Mouse (Mus musculus): ENCODE data around the gene Azi2. TPM values are rescaled to one million over a fixed set of nuclear protein-coding genes. Genes with fewer than 3 reads are reported as not detected.
A peak's percentile ranks its signal among the peaks of the same experiment; 100 is the strongest.

Gene Azi2
- 81.6 and 89.4 TPM in 2 replicates for polyA plus RNA-seq (2014; fragmentation: Nextera tagmentation; extraction: Ambion mirVana)

- Histone ChIP-seq H3K27ac (peak within 1 kb of the TSS; percentile 97), H3K36me3 (replicated peaks; ENCODE audit: control insufficient read depth, insufficient read depth) (no peaks in the 10 kb centered on the region), H3K9me3 (ENCODE audit: control insufficient read depth, low read length) (no peaks in the 10 kb centered on the region), H3K27me3 (ENCODE audit: control insufficient read depth, insufficient read depth, low read length) (no peaks in the 10 kb centered on the region), H3K4me1 (replicated peaks; ENCODE audit: control insufficient read depth, insufficient read depth, low read length) (peaks cover 26% of the 10 kb centered on the region), H3K4me2 (replicated peaks) (peak within 1 kb of the TSS; percentile 74), H3K9ac (peak within 1 kb of the TSS; percentile 89), H3K4me3 (replicated peaks; ENCODE audit: low read length) (peak within 1 kb of the TSS; percentile 75)
- WGBS, result under 1% methylated on average over 81 of the region's 87 CpGs
- DNase-seq (ENCODE audit: low spot score) (peak; percentile 99), ATAC-seq (ENCODE audit: low FRiP score) (peak; percentile 98)
These were observed at the start of gene Azi2 for GRCm38 (mm10) chr9:118040218-118041021. Azi2 (plus strand) TSS chr9:118040499.

- H3K27ac ChIP-seq, result no peak overlapping the region
- H3K4me2 ChIP-seq (replicated peaks), result no peak overlapping the region
- DNase-seq (ENCODE audit: low spot score) (no peak), ATAC-seq (ENCODE audit: low FRiP score) (no peak)
- no peaks in the 10 kb centered on the region for H3K36me3 ChIP-seq (replicated peaks; ENCODE audit: control insufficient read depth, insufficient read depth)
- 95% methylated on average over 5 of the region's 5 CpGs for WGBS
- H3K4me1 ChIP-seq (replicated peaks; ENCODE audit: control insufficient read depth, insufficient read depth, low read length), result no peaks in the 10 kb centered on the region
- H3K27me3 ChIP-seq (ENCODE audit: control insufficient read depth, insufficient read depth, low read length), result no peaks in the 10 kb centered on the region
- H3K4me3 ChIP-seq (replicated peaks; ENCODE audit: low read length), result no peak overlapping the region
- no peaks in the 10 kb centered on the region for H3K9me3 ChIP-seq (ENCODE audit: control insufficient read depth, low read length)
- H3K9ac ChIP-seq, result no peak overlapping the region
These were observed 43.7 kb upstream of the Azi2 start for GRCm38 (mm10) chr9:117996631-117997030.

GRCm38 (mm10) chr9:118001488-118001887 is 38.8 kb upstream of the Azi2 start:
- no peaks in the 10 kb centered on the region for H3K36me3 ChIP-seq (replicated peaks; ENCODE audit: control insufficient read depth, insufficient read depth)
- H3K4me1 ChIP-seq (replicated peaks; ENCODE audit: control insufficient read depth, insufficient read depth, low read length), result no peaks in the 10 kb centered on the region
- no peak overlapping the region for H3K4me2 ChIP-seq (replicated peaks)
- H3K27me3 ChIP-seq (ENCODE audit: control insufficient read depth, insufficient read depth, low read length), result no peaks in the 10 kb centered on the region
- no peak overlapping the region for H3K9ac ChIP-seq
- DNase-seq (ENCODE audit: low spot score) (no peak), ATAC-seq (ENCODE audit: low FRiP score) (no peak)
- 96% methylated on average over 3 of the region's 3 CpGs for WGBS
- H3K27ac ChIP-seq, result no peak overlapping the region
- H3K9me3 ChIP-seq (ENCODE audit: control insufficient read depth, low read length), result no peaks in the 10 kb centered on the region
- H3K4me3 ChIP-seq (replicated peaks; ENCODE audit: low read length), result no peak overlapping the region

DNA sequence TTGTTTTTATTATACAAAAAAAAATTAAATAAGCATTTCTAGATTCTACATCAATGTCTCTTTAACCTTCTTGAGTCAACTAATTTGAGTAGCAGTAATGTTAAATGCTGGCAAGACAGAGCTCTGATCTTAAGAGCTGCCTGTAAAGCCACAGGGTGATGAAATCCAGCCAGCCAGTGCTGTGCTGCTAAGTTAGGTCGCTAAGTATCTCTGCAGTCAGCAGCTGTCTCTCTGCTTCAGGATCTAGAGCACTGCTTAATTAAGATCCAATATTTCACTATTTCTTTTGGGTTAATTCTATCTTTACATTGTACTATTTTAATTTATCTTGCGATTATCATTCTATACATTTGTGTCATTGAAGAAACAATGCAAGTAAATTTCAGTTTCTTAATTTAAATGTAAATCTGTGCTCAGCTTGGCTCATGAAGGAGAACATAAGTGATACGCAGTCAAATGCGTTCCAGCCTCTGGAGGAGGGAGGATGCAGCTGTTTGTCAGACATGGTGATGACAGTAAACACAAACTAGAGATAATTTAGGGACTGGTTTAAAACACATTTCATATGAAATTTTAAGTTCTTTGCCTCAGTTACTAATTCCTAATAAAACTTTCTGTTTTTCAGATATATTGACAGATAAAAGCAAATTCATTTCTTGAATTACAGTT is 36.9 kb upstream of the Azi2 start:
- H3K9ac ChIP-seq, result no peak overlapping the region
- no peaks in the 10 kb centered on the region for H3K4me1 ChIP-seq (replicated peaks; ENCODE audit: control insufficient read depth, insufficient read depth, low read length)
- no peak overlapping the region for H3K4me3 ChIP-seq (replicated peaks; ENCODE audit: low read length)
- ATAC-seq (ENCODE audit: low FRiP score) (no peak), DNase-seq (ENCODE audit: low spot score) (no peak)
- WGBS, result 76% methylated on average over 4 of the region's 4 CpGs
- no peaks in the 10 kb centered on the region for H3K36me3 ChIP-seq (replicated peaks; ENCODE audit: control insufficient read depth, insufficient read depth)
- H3K27ac ChIP-seq, result no peak overlapping the region
- H3K4me2 ChIP-seq (replicated peaks), result no peak overlapping the region
- H3K9me3 ChIP-seq (ENCODE audit: control insufficient read depth, low read length), result no peaks in the 10 kb centered on the region
- H3K27me3 ChIP-seq (ENCODE audit: control insufficient read depth, insufficient read depth, low read length), result no peaks in the 10 kb centered on the region

GRCm38 (mm10) chr9:118003937-118004336 is 36.4 kb upstream of the Azi2 start:
- Histone ChIP-seq H3K9me3 (ENCODE audit: control insufficient read depth, low read length) (no peaks in the 10 kb centered on the region), H3K4me3 (replicated peaks; ENCODE audit: low read length) (no peak overlapping the region), H3K27me3 (ENCODE audit: control insufficient read depth, insufficient read depth, low read length) (no peaks in the 10 kb centered on the region), H3K4me2 (replicated peaks) (no peak overlapping the region), H3K4me1 (replicated peaks; ENCODE audit: control insufficient read depth, insufficient read depth, low read length) (no peaks in the 10 kb centered on the region), H3K27ac (no peak overlapping the region), H3K9ac (no peak overlapping the region; the same call in 1 of the 2 replicates), H3K36me3 (replicated peaks; ENCODE audit: control insufficient read depth, insufficient read depth) (no peaks in the 10 kb centered on the region)
- DNase-seq (ENCODE audit: low spot score) (no peak), ATAC-seq (ENCODE audit: low FRiP score) (no peak)
- 94% methylated on average over 4 of the region's 4 CpGs for WGBS

GRCm38 (mm10) chr9:118012928-118013327 is 27.4 kb upstream of the Azi2 start:
- Histone ChIP-seq H3K27me3 (ENCODE audit: control insufficient read depth, insufficient read depth, low read length) (no peaks in the 10 kb centered on the region), H3K4me2 (replicated peaks) (no peak overlapping the region), H3K9ac (no peak overlapping the region), H3K36me3 (replicated peaks; ENCODE audit: control insufficient read depth, insufficient read depth) (no peaks in the 10 kb centered on the region), H3K4me1 (replicated peaks; ENCODE audit: control insufficient read depth, insufficient read depth, low read length) (no peaks in the 10 kb centered on the region), H3K9me3 (ENCODE audit: control insufficient read depth, low read length) (no peaks in the 10 kb centered on the region), H3K27ac (no peak overlapping the region), H3K4me3 (replicated peaks; ENCODE audit: low read length) (no peak overlapping the region)
- DNase-seq (ENCODE audit: low spot score), result no peak
- no peak for ATAC-seq (ENCODE audit: low FRiP score)
- 94% methylated on average over 3 of the region's 3 CpGs for WGBS

DNA sequence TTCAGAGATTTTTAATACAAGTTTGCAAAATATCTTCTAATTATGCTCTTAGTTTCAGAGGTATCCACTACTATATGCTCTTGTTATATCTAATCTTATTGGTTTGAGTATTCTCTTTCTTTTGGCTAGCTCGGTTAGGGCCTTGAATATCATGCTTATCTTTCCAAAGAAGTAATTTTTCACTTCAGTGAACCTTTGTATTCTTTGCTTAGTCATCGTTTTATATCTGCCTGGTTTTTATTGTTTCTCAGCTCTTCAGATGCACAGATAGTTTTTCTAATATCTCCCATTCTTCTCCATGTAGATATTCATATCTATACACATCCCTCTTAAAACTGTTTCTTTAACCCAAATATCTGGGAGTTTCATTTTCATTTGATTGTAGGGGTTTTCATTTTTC is 15.3 kb upstream of the Azi2 start:
- Histone ChIP-seq H3K27ac (no peak overlapping the region), H3K9me3 (ENCODE audit: control insufficient read depth, low read length) (no peaks in the 10 kb centered on the region), H3K27me3 (ENCODE audit: control insufficient read depth, insufficient read depth, low read length) (no peaks in the 10 kb centered on the region), H3K9ac (no peak overlapping the region), H3K4me1 (replicated peaks; ENCODE audit: control insufficient read depth, insufficient read depth, low read length) (no peaks in the 10 kb centered on the region), H3K4me3 (replicated peaks; ENCODE audit: low read length) (no peak overlapping the region), H3K36me3 (replicated peaks; ENCODE audit: control insufficient read depth, insufficient read depth) (no peaks in the 10 kb centered on the region), H3K4me2 (replicated peaks) (no peak overlapping the region)
- DNase-seq (ENCODE audit: low spot score) (no peak), ATAC-seq (ENCODE audit: low FRiP score) (no peak)
- 58% methylated on average over 2 of the region's 2 CpGs for WGBS

- no peak overlapping the region for H3K4me2 ChIP-seq (replicated peaks)
- DNase-seq (ENCODE audit: low spot score), result no peak
- no peaks in the 10 kb centered on the region for H3K36me3 ChIP-seq (replicated peaks; ENCODE audit: control insufficient read depth, insufficient read depth)
- H3K4me1 ChIP-seq (replicated peaks; ENCODE audit: control insufficient read depth, insufficient read depth, low read length), result no peaks in the 10 kb centered on the region
- WGBS, result 50% methylated on average over 4 of the region's 4 CpGs
- no peak for ATAC-seq (ENCODE audit: low FRiP score)
- H3K27me3 ChIP-seq (ENCODE audit: control insufficient read depth, insufficient read depth, low read length), result no peaks in the 10 kb centered on the region
- no peak overlapping the region for H3K27ac ChIP-seq
- H3K9ac ChIP-seq, result no peak overlapping the region
- H3K9me3 ChIP-seq (ENCODE audit: control insufficient read depth, low read length), result no peaks in the 10 kb centered on the region
- H3K4me3 ChIP-seq (replicated peaks; ENCODE audit: low read length), result no peak overlapping the region
These were observed 10.8 kb upstream of the Azi2 start for GRCm38 (mm10) chr9:118029490-118029889.

DNA sequence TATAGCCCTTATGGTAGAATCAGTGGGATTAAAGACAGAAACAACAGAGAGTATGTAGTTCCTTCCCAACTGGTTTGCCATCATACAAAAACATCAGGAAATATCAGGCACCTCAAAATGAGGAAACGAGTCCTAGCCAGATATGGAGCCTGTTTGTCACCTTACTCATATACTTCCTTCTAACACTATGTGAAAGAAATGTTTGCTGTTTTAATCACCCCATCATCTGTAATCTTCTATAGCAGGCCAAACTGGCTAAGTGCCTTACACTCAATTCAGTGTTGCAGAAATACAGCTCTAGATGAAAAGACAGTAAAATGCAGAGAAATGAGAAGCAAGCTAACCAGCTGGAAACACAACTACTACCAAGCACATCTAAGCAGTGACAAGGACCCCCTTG is 10.0 kb upstream of the Azi2 start:
- Histone ChIP-seq H3K9ac (no peak overlapping the region), H3K36me3 (replicated peaks; ENCODE audit: control insufficient read depth, insufficient read depth) (no peaks in the 10 kb centered on the region), H3K4me1 (replicated peaks; ENCODE audit: control insufficient read depth, insufficient read depth, low read length) (no peaks in the 10 kb centered on the region), H3K27ac (no peak overlapping the region), H3K27me3 (ENCODE audit: control insufficient read depth, insufficient read depth, low read length) (no peaks in the 10 kb centered on the region), H3K4me2 (replicated peaks) (no peak overlapping the region), H3K9me3 (ENCODE audit: control insufficient read depth, low read length) (no peaks in the 10 kb centered on the region), H3K4me3 (replicated peaks; ENCODE audit: low read length) (no peak overlapping the region)
- 94% methylated on average over 1 of the region's 1 CpGs for WGBS
- ATAC-seq (ENCODE audit: low FRiP score), result no peak
- DNase-seq (ENCODE audit: low spot score), result no peak

Measured in hindbrain, embryonic 14.5 days (tissue).